Mouse (Mus musculus) thymus, adult 2 months (tissue): Measurements from ENCODE around the gene Rab11b.
"Not testable (repeated sequence)": the region's sequence is repeated elsewhere in the genome, so short reads cannot be mapped to it uniquely, and the experiment has no call there.

Source experiments
- CTCF ChIP-seq: fragments of 200-500 bp; IDR thresholded peaks from 2 replicates; pipeline ENCODE4 v1.5.1; 2012; ENCODE audit warnings: mild to moderate bottlenecking, control low read depth, low read length, moderate library complexity, borderline replicate concordance; ENCODE audit not compliant: control insufficient read depth, poor library complexity, insufficient read depth; ENCODE audit errors: extremely low read depth
- POLR2A ChIP-seq: fragments of 200-500 bp; IDR thresholded peaks from 2 replicates; pipeline ENCODE4 v1.6.1; 2012; ENCODE audit warnings: mild to moderate bottlenecking, low read length, control low read depth, moderate library complexity; ENCODE audit not compliant: control insufficient read depth, poor library complexity, insufficient read depth; ENCODE audit errors: extremely low read depth

DNA sequence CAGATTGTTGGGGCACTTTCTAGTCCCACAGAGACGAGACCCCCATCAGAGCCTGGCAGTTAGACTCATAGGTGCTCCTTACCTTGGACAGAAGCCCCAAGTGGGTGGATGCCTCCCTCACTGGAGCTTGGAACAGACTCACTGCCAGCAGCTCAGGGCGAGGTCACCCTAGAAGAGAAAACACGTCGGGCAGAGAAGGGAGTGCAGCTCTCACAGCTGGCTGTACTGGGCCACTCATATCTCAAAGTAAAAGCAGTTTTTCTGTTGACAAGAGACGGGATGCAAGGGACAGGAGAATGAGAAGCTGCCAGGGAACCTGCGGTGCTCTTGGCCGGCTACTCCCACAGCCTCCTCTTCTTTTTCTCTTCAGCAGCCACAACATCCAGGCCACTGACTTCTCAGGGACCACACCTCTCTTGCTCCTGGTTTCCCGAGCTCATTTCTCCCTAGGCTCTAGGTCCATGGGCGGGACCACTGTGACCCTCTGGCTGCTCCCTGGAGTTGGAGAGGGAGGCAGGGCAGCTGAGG, 27.7 kb downstream of the Rab11b start:
- TF ChIP-seq CTCF, POLR2A: not testable (repeated sequence)
